Mouse (Mus musculus) layer of hippocampus, adult 9-10 months (tissue): ENCODE data around the gene Prpf6.

Source experiments
- DNase-seq: peaks from one replicate; pipeline ENCODE4 v3.0.0; 2022; ENCODE audit warnings: low spot score

Prpf6 gene

DNA sequence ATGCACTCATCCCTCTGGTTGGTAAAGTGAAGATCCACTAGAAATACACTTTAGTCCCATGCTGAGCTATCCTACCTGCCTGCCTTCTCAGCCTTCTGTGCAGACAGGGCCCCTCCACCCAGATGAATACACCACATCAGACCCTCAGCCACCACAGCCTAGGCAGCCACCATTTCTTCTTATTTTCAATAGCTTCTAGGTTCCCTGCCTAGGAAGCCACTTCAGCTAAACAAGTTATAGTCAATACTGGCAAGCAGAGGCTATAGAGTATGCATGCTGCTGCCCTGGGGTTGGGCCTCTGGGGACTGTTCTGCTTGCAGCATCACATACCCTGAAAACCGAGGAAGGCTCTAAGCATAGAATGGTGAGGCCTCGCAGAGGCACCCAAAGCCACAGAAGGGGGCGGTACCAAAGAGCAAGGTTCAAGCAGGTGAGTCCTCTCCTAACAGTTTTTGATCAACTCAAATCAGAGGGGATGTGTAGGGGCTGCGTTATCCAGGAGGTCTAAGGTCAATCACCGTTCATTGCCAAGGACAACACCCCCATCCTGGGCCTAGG lies at the start of gene Prpf6:
Prpf6 (plus strand) TSS at position 341 of the 558 bp plus-strand sequence.
- DNase-seq: no peak

DNA sequence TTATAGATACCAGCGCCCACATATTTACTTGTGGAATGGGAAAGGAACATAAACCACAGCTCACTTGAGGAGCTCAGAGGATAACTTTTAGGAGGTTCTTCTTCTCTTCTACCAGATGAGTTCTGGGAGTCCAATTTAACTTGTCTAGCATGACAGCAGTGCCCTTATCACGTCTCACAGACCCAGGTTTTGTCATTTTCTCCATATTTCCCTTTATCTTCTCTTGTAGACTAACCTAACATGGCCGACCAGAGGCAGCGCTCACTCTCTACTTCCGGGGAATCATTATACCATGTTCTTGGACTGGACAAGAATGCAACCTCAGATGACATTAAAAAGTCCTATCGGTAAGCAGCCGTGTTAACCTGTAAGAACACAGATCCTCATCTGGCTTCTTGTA lies 45.5 kb upstream of the Prpf6 start:
- no peak for DNase-seq

DNA sequence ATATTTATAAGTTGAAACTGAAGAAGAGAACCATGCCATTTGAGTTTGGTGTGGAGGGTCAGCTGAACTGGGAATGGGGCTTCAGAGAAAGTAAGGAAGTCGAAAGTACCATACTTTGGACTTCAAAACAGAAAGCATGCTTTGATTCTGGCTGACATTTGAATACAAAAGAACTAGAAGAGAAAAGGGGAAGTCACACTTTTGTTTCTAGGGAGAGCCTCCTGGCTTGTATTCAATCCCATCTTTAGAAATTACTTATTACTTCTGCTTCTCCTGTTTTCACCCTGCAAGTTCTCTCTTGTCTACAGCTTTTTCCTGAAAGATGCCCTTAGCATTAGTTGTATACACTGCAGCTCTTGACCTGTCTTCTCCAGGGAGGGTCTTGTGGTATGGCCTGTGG lies 43.4 kb upstream of the Prpf6 start:
- DNase-seq: no peak

DNA sequence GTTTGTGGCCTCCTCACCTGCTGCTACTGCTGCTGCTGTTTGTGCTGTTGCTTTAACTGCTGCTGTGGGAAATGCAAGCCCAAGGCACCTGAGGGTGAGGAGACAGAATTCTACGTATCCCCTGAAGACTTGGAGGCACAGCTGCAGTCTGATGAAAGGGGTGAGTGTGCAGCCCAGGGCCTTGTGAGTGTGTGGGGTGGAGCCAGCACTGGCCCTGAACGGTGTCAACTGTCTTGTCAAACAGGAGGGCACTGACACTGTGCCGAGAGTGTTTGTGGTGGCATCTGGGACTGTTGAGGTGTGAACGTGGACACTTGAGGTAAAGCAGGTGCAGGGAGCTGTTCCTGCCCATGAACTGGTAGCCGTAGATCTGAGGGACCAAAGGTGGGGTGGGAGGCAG lies 43.0 kb upstream of the Prpf6 start:
- DNase-seq: no peak

DNA sequence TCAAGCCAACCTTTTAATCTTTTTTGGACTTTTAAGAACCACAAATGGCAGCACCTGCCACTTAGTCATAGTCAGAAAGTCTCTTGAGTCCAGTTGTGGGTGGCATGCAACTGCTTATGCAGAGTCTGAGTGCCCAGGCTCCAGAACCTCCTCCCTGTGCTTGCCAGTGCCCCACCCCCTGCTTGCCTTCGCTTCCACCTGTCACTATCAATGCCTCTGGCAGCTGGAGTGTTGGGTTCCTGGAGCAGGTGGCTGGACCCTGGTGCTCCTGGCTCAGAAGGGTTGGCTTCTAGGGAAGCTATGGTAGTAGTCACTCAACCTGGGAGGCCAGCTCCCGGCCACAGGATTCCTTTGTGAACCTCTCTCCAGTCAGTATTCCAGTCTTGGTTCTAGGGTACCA lies 41.4 kb upstream of the Prpf6 start:
- DNase-seq: no peak

DNA sequence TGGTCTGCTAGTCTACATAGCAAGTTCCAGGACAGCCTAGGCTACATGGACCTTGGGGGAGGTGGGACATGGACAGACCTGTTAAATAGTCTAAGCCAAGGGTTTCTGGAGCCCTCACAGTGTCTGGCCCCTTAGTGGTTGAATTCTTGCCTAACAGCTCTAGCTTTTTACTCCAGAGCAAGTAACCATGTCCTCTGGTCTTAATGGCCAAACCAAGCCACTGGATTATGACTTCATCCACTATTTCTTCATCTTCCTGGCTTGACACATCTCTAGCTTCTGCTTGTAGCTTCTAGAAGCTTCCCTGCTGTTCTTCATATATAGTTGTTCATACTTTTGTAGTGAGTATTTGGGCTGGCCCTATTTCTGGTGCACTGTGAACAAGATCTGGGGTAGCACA lies 37.9 kb upstream of the Prpf6 start:
- DNase-seq: no peak

DNA sequence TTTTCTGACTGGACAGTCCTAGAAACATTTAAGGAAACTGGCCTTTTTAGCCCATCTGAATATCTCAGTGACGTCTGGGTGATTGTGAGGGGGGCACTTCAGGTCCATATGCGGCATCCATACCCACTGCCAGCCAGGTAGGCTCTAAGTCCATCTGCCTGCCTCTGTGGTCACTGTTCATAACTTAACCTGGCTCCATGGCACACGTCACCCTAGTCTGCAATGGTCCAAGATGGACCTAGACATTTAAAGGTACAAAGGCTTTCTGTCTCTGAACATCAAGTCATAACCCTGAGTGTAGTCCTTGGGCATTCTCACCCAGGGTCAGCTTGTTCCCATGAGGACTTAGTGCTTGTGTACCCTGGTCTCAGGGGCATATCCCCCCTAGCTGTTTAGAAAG lies 24.3 kb upstream of the Prpf6 start:
- no peak for DNase-seq

DNA sequence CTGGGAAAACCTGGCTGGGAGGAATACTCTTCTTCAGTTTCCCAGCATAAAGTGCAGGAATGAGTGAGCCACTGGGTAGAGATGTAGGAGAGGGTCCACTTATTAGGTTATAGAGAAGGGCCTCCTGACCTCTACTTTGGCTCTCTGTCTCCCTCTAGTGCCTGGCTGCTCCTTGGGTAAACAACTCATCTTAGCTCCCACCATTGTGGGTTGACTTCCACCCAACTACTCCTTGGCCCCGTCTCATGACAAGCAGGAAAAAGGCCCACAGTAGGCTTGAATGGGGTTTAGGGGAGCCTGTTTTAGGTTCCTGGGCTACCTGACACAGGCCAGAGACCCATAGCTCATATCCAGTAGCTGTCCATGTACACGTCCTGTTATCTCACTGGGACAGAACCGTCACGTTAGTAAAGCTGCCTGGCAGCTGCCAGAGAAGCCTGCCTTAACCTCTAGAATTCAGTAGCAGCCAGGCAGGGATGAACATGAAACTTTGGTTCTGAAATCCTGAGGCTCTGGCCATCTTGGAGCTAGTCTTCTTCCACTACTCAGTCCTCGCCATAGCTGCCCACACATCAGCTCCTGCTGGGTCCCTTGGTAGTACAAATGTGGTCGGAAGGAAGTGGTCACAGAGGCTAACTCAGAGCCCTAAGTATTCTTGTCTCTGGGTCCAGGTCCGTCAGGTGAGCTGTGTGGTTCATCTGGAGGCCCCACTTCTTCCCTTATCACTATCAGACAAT lies 23.2 kb upstream of the Prpf6 start:
- no peak for DNase-seq

DNA sequence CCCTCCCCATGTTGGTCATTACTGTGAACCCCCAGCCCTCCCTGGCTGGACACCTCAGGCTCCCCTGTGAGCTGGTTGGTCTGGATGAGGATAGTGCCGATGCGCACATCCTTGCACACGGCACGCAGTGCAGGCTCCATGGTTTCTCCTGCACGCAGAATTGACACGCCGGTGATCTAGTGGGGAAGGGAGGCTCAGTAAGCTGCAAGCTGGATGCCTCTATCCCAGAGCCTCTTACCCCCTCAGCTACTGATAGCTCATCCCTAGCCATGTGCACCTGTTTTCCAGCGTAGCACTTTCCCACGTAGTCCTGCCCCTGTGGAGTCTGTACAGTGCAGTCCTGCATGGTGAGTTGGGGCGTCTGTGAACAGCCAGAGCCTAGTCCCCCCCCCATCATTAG lies 21.8 kb upstream of the Prpf6 start:
- DNase-seq: no peak

DNA sequence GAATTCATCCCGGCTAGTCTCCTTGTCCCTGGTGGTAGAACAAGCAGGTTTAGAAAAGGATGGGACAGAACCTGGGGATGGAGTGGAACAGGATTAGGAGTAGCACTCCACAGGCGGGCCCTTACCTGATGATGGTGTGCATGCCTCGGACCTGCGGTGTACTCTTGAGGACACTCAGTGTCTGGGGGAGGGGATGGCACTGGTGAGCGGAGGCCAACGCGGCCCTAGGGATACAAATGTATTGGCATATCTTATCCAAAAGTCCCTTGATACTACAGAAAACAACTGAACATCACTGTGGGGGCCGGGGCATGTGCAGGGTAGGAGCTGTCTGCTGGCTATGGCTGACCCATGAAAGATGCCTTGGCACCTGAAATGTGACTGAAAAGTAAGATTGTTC lies 21.3 kb upstream of the Prpf6 start:
- no peak for DNase-seq

DNA sequence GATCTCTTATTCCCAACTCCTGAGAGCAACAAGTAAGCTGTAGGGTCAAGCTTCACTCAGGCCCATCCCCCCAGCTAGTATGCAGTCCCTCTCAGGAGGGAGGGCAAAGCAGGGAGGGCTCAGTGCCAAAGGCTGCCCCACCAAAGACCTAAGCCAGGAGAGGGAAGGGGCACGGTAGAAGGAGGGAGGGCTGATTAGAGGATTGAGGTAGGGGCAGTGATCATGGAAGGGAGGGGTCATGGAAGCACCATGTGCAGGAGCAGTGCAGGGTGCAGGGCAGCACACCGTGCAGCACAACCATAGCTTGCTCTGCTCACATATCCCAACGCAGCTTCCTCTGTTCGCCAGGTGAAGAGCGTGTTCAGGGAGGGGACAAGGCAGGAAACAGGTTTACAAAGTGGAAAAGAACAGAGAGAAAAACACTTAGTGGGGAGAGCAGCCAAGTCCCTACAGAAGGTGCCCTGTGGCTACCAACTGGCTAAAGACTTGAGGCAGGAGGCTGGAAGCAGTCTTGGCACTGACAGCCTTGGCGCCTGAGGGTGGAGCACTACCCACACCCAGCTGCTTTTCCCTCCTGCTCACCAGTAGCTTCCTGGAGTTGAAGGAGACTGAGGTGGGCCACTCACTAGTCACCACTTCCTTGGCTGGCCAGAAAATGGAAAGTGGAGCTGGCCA lies 20.6 kb upstream of the Prpf6 start:
- DNase-seq: no peak

DNA sequence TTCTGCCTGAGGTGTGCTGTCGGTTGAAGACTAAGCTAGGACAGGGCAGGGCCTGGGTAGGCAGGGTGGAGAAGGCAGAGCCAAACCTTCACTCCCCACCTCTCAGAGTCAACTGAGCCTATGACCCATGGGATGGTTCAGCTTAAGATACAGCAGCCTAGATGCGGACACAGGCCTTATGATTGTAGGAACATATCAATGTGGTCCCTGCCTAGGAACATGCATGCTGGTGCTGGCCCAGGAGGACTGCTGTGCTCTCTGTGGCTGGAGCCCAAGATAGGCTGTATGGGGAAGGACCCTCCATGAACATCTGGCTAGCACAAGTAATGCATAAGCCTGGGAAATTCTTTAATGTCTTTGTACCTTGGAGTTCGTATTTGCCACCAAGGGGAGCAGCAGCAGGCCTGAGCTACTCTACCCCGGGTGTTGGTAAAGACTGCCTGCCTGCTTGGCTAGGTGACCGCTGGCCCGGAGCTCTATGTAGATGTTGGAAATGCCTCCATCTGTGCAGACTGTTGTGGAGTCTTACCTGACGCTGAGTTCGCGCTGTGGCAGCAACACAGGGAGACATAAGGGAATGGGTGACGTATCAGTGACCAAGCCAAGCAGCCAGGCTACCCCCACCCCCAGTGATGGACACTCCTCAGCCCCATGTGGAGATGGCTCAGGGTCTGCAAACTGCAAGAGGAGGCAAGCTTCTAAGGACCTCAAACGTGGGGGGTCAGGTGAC lies 19.6 kb upstream of the Prpf6 start:
- DNase-seq: no peak

DNA sequence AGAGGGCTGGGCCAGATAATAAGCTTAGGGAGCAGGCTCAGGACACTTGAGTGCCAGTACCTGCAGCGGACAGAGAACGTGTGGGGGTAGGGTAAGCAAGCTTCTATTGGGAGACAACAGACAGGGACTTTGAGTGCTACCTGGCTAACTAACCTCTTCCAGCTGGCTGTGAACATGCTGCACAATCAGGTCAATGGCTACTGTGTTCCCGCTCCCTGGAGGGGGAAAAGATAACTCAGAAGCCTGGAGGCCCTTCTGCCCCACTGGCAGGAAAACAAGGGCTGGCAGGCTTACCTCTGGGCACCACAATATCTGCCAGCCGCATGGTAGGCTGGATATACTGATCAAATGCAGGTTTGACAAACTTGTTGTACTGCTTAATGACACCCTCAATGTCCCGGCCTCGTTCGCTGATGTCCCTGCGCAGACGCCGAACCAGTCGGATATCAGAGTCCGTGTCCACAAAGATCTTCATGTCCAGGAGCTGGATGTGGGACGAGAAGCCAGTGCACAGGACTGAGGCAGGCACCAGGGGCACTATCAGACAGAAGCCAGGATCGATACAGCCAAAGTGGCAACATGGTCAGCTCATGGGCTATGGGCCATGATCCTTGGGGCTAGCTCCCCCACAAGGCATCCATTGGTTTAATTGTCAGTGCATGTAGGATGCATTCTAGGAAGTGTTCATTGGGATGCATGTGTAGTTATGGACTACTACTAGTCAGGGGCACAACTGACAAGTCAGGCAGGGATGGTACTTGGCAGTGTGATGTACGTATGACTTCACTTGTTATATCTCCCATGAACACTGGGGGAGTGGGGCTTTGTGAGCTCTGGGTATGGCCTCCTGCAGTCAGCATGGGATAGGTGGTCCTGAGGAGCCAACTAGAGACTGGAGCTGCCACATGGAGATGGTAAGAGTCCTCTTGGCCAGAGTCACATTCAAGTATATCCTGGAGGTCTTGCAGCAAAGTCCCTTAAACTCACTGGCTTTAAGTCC lies 18.4 kb upstream of the Prpf6 start:
- DNase-seq: no peak

DNA sequence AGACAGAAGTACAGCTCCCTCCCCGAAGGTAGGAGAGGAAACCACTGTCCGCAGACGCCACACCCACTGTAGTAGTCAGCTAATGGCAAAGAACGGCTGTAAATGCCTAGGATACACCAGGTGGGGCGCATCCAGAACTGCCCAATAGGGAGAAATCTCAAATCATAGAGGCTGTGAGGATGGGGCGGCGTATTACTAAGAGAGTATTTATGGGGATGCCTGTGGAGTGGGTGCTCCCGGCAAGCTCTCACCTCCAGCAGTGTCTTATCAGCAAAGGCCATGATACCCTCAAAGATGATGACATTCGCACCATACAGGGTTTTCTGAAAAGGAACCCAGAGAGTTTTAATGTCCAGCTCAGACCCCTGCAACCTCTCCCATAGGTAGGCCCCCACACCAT lies 17.7 kb upstream of the Prpf6 start:
- DNase-seq: no peak

DNA sequence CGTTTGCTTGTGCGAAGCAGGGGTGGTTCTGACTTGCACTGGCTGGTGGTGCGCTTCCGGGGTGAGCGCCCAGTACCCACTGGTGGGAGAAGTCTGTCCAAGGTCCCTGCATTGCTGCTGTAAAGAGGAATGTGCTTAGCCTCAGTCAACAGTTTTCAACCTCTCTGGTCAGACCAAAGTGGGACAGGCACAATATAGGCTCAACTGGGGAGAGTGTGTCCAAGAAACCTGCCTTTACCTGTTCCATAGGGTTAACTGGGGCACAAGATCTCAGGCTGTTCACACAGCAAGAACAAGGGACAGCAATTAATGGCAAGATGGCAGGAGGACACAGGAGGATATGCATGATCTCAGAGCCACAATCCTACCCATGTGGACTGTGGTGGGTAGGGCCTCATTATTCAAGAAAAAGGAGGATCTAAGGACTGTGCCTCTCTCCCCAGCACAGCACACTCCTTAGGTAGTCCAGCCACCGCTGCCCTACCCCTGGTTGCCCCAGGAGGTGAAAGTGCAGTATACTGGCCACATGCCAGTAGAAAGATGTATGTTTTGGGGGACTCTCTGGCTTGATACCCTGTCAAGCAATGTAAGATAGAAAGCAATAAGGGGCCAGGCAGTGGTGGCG lies 16.6 kb upstream of the Prpf6 start:
- DNase-seq: no peak

DNA sequence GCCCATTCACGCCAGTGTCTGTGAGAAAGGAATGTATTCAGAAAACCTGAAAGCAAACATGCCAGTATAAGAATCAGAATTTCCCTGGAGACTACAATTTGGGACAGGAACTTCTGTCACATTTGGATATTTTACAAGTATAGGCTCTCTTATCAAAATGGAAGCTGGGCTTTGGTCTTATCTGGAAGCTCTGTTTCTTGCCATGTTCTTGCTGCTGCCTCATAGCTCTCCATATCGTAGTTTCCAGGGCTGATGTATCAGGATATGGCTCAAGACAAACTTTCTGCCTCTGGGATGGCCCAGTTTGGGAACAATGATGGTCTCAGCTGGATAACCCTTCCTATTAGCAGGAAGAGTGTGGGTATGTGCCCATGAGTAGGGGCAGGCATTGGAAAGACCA lies 15.1 kb upstream of the Prpf6 start:
- no peak for DNase-seq

DNA sequence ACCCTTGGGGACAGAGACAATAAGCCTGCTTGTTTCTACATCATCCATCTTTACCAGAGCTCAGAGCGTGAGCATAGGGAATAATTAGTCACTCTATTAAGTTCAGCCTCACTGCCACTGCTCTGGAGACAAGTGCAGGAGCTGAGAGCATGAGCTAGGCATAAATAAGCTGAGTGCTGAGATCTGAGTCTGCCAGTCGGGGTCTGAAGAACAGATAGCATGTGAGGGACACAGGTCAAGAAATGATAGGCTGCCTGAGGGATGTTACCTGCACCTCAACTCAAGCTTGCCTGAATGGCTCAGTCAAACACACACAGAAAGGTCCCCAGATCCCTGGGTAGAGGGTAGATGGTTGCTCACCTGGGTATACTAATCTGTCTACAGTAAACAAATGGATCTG lies 14.5 kb upstream of the Prpf6 start:
- no peak for DNase-seq

DNA sequence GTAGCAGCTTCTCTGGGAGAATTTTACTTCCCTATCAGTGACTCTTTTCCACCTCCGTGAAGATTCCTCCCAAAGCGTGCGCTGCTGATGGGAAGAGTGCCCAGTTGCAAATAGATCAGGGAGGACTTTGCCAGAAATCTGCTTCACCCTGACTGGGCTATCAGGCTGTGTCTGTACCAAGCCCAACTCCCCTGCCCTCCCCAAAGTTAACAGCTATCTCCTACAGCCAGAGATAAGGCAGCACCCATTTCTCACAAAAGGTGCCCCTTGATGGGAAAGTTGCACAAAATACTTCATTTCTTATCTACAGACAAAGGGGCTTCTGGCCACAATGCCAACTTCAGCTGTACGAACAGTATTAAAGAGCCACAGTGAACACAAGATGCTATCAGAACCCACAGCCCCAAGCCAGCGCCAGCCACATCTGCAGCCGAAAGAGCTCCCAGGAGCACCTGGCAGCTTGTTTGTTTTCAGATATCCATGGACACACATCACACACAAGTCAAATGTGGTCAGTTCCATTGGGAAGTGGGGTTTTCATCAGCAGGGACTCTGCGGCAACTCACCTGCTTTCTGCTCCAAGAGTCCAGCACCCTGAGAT lies 13.6 kb upstream of the Prpf6 start:
- DNase-seq: no peak

DNA sequence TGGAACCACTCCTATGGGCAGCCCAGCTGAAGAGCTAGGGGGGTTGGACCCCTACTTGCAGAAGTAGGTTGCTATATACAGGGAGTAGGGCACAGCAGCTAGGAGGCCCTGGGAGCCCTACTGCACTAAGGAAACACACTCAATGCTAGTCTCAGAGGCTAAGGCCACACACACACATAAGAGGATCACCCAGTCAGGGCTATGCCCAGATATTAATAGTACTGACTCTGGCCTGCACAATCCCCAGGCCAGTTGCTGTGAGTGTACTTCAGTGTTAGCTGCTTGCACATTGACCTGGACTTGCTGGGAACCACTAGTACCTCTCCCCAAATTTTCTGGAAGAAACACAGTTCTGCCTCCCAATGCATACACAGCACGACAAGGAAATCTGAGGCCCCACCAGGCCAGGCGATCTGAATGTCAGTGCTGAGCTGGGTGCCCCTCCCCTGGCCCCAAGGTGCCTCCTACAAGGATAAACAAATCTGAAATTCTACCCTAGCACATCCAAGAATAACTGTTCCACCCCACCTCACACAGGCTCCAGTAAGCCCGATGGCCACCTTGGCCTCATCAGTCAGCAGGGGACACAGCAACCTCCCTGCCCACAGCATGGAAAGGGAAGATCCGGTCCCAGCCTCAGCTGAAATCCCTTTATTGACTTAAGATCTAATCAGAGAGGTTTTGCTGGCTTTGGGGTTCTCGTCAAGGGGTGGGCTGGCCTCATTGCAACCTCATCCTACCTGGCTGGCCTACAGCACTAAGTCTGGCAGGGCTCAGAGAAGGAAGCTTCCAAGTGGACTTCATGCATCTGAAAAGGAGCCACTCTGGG lies 12.7 kb upstream of the Prpf6 start:
- no peak for DNase-seq

DNA sequence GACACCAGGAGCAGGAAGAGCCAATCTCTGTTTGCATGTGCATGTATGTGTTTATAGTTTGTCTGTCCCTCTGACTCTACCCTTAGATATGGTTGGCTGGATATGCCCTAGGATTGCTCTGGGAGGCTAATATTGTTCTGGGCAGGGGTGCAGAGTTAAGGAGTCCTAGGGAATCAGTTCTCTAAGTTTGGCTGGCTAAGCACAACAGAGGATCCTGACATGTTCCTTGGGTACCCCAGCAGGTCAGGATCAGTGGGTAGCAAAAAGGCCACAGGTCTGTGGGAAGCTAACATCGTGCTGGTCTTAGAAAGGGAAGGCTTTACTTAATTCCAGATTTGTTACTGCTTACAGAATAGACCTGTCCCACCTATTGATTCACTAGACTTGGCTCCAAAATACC lies 12.0 kb upstream of the Prpf6 start:
- no peak for DNase-seq
